8 mouse cellular contexts compared by ENCODE assay signal in genomic region chr4:147633818-147634262, GRCm38 (mm10). TPM values are rescaled to one million over a fixed set of nuclear protein-coding genes. Genes with fewer than 3 reads are reported as not detected.
DNase-seq lines count a peak whose midpoint lies in the region; ATAC-seq and TF ChIP-seq lines count a peak whose summit lies in the region.
"Not testable (repeated sequence)": the region's sequence is repeated elsewhere in the genome, so short reads cannot be mapped to it uniquely, and the experiment has no call there.

No protein-coding gene starts in this region.

- not testable (repeated sequence) for H3K9me3 ChIP-seq in embryonic facial prominence, embryonic 15.5 days (replicated peaks); heart, embryonic 15.5 days (replicated peaks); hindbrain, embryonic 15.5 days; kidney, postnatal 0 days (replicated peaks; ENCODE audit: low read length); liver, embryonic 13.5 days (replicated peaks); stomach, embryonic 15.5 days

- not testable (repeated sequence) for H3K4me1 ChIP-seq in embryonic facial prominence, embryonic 15.5 days; heart, embryonic 15.5 days (replicated peaks); hindbrain, embryonic 15.5 days (replicated peaks); kidney, postnatal 0 days (replicated peaks; ENCODE audit: insufficient read depth, low read length); liver, embryonic 13.5 days (replicated peaks); stomach, embryonic 15.5 days

- not testable (repeated sequence) for H3K4me2 ChIP-seq in embryonic facial prominence, embryonic 15.5 days (replicated peaks); heart, embryonic 15.5 days; hindbrain, embryonic 15.5 days; kidney, postnatal 0 days (ENCODE audit: low read length); liver, embryonic 13.5 days; stomach, embryonic 15.5 days

- ATAC-seq in embryonic facial prominence, embryonic 15.5 days (ENCODE audit: insufficient number of reproducible peaks, low FRiP score, low TSS enrichment, low read depth), result peak; percentile 72; the same call in 1 of the 2 replicates
- peak; percentile 60 for ATAC-seq in heart, embryonic 15.5 days (replicated peaks; ENCODE audit: insufficient number of reproducible peaks, insufficient read depth, low FRiP score, low read depth)
- peak; percentile 65 for ATAC-seq in hindbrain, embryonic 15.5 days (ENCODE audit: low FRiP score, low read depth)
- ATAC-seq in kidney, postnatal 0 days (replicated peaks; ENCODE audit: low FRiP score, low read depth), result peak; percentile 76; the same call in 1 of the 2 replicates
- ATAC-seq in liver, embryonic 13.5 days (ENCODE audit: low read depth), result peak; percentile 50; the same call in 1 of the 2 replicates
- ATAC-seq in megakaryocyte progenitor cell, adult 5-6 weeks (replicated peaks; ENCODE audit: poor library complexity), result peak; percentile 23; the same call in 1 of the 2 replicates
- peak; percentile 75 for ATAC-seq in monocyte, adult 5-6 weeks (replicated peaks; ENCODE audit: insufficient number of reproducible peaks, low FRiP score, low TSS enrichment, poor library complexity, severe bottlenecking)
- peak; percentile 72 for ATAC-seq in stomach, embryonic 15.5 days (ENCODE audit: insufficient read depth, low FRiP score, low read depth)

- H3K27me3 ChIP-seq in embryonic facial prominence, embryonic 15.5 days; heart, embryonic 15.5 days; hindbrain, embryonic 15.5 days; kidney, postnatal 0 days (ENCODE audit: insufficient read depth, low read length); liver, embryonic 13.5 days; stomach, embryonic 15.5 days (replicated peaks): not testable (repeated sequence)

- H3K36me3 ChIP-seq in embryonic facial prominence, embryonic 15.5 days; heart, embryonic 15.5 days; hindbrain, embryonic 15.5 days; kidney, postnatal 0 days (ENCODE audit: insufficient read depth, low read length); liver, embryonic 13.5 days; stomach, embryonic 15.5 days: not testable (repeated sequence)

- not testable (repeated sequence) for DNase-seq in kidney, postnatal 0 days (ENCODE audit: low spot score); liver, embryonic 13.5 days

- not testable (repeated sequence) for H3K4me3 ChIP-seq in embryonic facial prominence, embryonic 15.5 days (replicated peaks); heart, embryonic 15.5 days; hindbrain, embryonic 15.5 days; kidney, postnatal 0 days (replicated peaks; ENCODE audit: low read depth, low read length); liver, embryonic 13.5 days (replicated peaks); stomach, embryonic 15.5 days (replicated peaks)

- TF ChIP-seq CTCF in kidney, postnatal 0 days (IDR thresholded peaks at IDR 0.05; ENCODE audit: low read depth), result not testable (repeated sequence)

- not testable (repeated sequence) for H3K9ac ChIP-seq in embryonic facial prominence, embryonic 15.5 days; heart, embryonic 15.5 days; hindbrain, embryonic 15.5 days; kidney, postnatal 0 days (ENCODE audit: low read depth, low read length); liver, embryonic 13.5 days; stomach, embryonic 15.5 days

- WGBS in embryonic facial prominence, embryonic 15.5 days, result no CpG with 5 or more reads among the region's 2 CpGs
- no CpG with 5 or more reads among the region's 2 CpGs for WGBS in heart, embryonic 15.5 days
- no CpG with 5 or more reads among the region's 2 CpGs for WGBS in hindbrain, embryonic 15.5 days
- no CpG with 5 or more reads among the region's 2 CpGs for WGBS in kidney, postnatal 0 days
- WGBS in liver, embryonic 13.5 days (ENCODE audit: insufficient replicate concordance), result no CpG with 5 or more reads among the region's 2 CpGs
- WGBS in stomach, embryonic 15.5 days, result no CpG with 5 or more reads among the region's 2 CpGs

- H3K27ac ChIP-seq in embryonic facial prominence, embryonic 15.5 days (replicated peaks); heart, embryonic 15.5 days; hindbrain, embryonic 15.5 days (replicated peaks); kidney, postnatal 0 days; liver, embryonic 13.5 days; stomach, embryonic 15.5 days: not testable (repeated sequence)

RNA-seq across cellular contexts. Expression of gene Zfp979, which starts 8.5 kb away (rescaled TPM):
- 2.5 and 3.0 TPM in 2 replicates for polyA plus RNA-seq in embryonic facial prominence, embryonic 15.5 days (2015; fragmentation: Nextera tagmentation; extraction: Ambion mirVana)
- 2.6 and 3.6 TPM in 2 replicates for polyA plus RNA-seq in heart, embryonic 15.5 days (2015; fragmentation: Nextera tagmentation; extraction: Ambion mirVana)
- polyA plus RNA-seq in hindbrain, embryonic 15.5 days (2015; fragmentation: Nextera tagmentation; extraction: Ambion mirVana), result 2.0 and 2.9 TPM in 2 replicates
- polyA plus RNA-seq in kidney, postnatal 0 days (2015; fragmentation: Nextera tagmentation; extraction: Ambion mirVana), result 4.0 and 4.2 TPM in 2 replicates
- polyA plus RNA-seq in liver, embryonic 13.5 days (2015; fragmentation: Nextera tagmentation; extraction: Ambion mirVana), result 4.6 and 6.1 TPM in 2 replicates
- 3.8 and 5.4 TPM in 2 replicates for total RNA-seq in megakaryocyte progenitor cell, adult 5-6 weeks (2015)
- 3.0 and 3.5 TPM in 2 replicates for total RNA-seq in megakaryocyte progenitor cell, adult 5-6 weeks (2017)
- 1.1 TPM in 1 of 3 replicates, not detected in the others for total RNA-seq in monocyte, adult 5-6 weeks (2017)
- polyA plus RNA-seq in stomach, embryonic 15.5 days (2015; fragmentation: Nextera tagmentation; extraction: Ambion mirVana), result 2.4 and 2.6 TPM in 2 replicates

Comparison
In these comparisons a context has a peak if more than half of its experiments do, and no peak if none do; other contexts are left out.
1. ATAC-seq: peak in every context shown above with its lines; median percentile 76 in kidney, postnatal 0 days; 75 in monocyte, adult 5-6 weeks; 72 in embryonic facial prominence, embryonic 15.5 days; 72 in stomach, embryonic 15.5 days; 65 in hindbrain, embryonic 15.5 days; 60 in heart, embryonic 15.5 days; 50 in liver, embryonic 13.5 days; 23 in megakaryocyte progenitor cell, adult 5-6 weeks.